Mouse (Mus musculus) myocyte (in vitro differentiated cells): ENCODE data around the gene Arl4c.

ENCODE experiments used
- E2F4 ChIP-seq: IDR thresholded peaks from one replicate; pipeline ENCODE4 v1.6.1; 2011; ENCODE audit warnings: mild to moderate bottlenecking, control low read depth, moderate library complexity; ENCODE audit not compliant: insufficient read depth
- MAX ChIP-seq: IDR thresholded peaks from one replicate; pipeline ENCODE4 v1.6.1; 2011; ENCODE audit warnings: low read depth, mild to moderate bottlenecking, control low read depth
- POLR2A ChIP-seq: IDR thresholded peaks from one replicate; pipeline ENCODE4 v1.6.1; 2011; ENCODE audit warnings: low read depth, mild to moderate bottlenecking, control low read depth, moderate library complexity; ENCODE audit not compliant: insufficient read length
- POLR2AphosphoS2 ChIP-seq: IDR thresholded peaks from one replicate; pipeline ENCODE4 v1.6.1; 2011; ENCODE audit warnings: low read depth, control low read depth; ENCODE audit not compliant: insufficient read length
- TCF12 ChIP-seq: IDR thresholded peaks from one replicate; pipeline ENCODE4 v1.6.1; 2011; ENCODE audit warnings: mild to moderate bottlenecking, control low read depth; ENCODE audit not compliant: poor library complexity, insufficient read depth, severe bottlenecking
- TCF3 ChIP-seq: IDR thresholded peaks from one replicate; pipeline ENCODE4 v1.6.1; 2011; ENCODE audit warnings: low read depth, control low read depth; ENCODE audit not compliant: insufficient read length

DNA sequence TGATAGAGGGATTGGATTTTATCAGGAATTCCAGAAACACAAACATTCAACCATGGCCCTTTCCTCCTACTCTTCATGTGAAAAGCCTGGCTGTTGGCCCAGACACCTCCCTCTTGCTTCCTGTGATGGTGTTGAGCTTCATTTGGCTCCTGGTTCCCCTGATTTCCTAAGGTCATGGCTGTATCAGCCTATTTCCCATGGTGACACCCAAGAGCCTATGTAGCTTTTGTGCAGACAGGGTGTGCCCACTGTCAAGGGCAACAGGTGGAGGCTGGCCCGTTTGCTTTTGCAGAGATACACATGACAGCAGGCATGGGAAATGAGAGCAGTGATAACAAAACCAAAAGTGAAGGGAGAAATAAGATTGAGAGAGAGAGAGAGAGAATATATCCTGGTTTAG, 76.8 kb downstream of the Arl4c start:
- TF ChIP-seq POLR2AphosphoS2 (no peak), E2F4 (no peak), POLR2A (no peak), TCF3 (no peak), MAX (no peak), TCF12 (no peak)
